Mouse (Mus musculus) testis, postnatal 14 days (tissue): ENCODE data around the gene Pex26.

Experiments used
- DNase-seq: peaks from one replicate; pipeline ENCODE4 v3.0.0; 2021; ENCODE audit warnings: low spot score

The Pex26 gene

DNA sequence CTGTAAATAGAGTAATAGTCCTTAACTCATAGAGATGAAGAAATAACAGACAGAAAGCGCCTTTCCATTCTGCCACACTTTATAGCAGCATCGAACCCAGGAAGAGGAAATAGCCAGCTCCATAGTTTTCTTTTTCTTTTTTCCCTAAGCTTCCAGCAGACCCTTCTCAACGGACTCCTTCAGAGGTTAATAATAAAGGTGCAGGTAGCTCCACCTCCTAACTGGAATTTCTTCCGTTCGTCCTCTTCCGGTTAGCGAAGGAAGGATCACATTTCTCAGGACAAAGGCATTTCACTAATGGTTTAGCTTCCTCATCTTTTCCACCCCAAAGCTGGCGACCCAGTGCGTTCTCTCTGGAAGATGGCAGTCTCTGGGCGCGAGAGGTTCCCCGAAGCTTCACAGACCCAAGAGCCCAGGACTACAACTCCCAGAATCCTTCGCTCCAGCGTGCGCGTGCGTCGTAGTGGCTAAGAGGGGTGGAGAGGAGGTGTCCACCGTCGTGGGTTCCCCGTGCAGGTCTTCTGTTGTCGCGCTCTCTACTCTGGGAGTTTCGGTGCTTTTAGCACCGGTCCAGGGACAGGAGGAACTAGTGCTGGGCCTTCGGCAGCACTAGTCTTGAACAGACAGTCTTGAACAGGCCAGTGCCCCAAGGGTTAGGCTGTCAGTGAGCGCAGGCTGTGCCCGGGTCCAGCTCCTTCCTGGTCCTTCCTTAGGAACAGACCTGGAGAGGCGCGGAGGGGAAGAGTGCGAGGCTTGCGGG is at the start of gene Pex26:
Gene Pex26 (plus strand): TSS at position 254 of the 760 bp plus-strand sequence.
- peak; percentile 92 for DNase-seq

DNA sequence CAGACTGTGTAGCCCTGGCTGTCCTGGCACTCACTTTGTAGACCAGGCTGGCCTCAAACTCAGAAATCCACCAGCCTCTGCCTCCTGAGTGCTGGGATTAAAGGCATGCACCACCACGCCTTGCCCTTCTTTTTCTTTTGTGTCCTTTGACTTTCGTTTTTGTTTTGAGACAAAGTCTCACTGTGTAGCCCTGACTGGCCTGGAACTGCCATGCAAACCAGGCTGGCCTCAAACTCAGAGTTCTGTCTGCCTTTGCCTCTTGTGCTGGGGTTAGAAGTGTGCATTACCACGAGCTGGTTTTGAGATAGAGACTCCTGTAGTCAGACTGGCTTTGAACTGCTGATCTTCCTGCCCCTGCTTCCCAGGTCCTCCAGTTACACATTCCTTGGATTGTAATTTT is 49.2 kb upstream of the Pex26 start:
- DNase-seq: no peak

DNA sequence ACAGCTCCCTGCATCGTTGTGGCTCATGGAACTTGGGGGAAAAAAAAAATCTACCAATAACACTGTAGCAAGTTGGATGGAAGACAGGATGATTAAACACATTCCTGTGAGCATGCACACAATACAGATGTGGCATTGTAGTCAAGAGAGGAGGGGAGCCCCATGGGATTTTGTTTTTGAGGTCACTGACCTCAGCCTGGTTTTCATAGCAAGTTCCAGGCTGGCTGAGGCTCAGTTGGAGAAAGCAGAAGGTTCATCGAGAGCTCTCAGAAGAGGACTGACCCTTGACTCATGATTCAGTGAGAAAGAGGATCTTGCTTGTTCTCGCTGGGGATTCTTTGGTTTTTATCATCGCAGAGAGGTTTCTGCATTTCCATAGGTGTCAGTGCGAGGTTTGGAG is 48.6 kb upstream of the Pex26 start:
- no peak for DNase-seq

DNA sequence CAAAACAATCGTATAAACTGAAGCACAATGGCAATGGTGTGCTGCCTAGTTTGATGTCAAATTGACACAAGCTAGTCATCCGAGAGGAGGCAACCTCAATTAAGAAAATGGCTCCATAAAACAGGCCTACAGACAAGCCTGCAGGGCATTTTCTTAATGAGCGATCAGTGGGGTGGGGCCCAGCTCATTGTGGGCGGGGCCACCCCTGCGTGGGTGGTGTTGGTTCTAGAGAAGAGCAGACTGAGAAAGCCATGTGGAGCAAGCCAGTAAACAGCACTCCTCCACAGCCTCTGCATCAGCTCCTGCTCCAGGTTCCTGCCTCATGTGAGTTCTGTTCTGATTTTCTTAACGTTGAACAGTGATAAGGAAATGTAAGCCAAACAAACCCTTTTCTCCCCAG is 46.2 kb upstream of the Pex26 start:
- DNase-seq: no peak

DNA sequence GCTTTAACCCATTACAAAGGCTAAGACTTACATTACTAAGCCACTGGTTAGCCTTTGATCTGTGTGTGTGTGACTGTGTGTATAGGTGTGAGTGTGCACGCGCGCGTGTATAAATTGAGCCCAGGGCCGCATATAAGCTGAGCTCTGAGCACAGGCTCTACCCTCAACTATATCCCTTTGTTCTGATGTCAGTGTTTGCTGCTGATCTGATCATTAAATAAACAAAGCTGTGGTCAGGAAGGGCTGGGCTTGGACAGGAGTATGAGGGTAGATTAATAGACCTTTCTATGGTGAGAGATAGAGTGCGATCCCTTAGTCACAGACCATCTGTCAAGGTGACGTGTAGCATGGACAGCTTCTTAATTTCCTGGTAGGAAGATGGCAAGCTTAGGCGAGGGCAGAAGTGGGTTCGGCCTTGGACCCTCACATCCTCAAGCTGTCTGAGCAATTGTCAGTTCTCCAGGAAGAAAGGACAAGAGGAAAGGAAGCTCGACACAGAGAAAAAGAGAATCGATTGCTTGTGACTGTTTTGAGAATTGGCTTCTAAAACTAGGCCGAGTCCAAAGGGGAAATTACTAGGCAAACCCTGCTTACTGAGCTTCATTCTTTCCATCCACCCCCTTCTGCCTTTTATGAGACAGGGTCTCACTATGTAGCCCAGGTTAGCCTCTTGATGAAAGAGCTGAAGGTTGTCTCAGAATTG is 45.0 kb upstream of the Pex26 start:
- no peak for DNase-seq

DNA sequence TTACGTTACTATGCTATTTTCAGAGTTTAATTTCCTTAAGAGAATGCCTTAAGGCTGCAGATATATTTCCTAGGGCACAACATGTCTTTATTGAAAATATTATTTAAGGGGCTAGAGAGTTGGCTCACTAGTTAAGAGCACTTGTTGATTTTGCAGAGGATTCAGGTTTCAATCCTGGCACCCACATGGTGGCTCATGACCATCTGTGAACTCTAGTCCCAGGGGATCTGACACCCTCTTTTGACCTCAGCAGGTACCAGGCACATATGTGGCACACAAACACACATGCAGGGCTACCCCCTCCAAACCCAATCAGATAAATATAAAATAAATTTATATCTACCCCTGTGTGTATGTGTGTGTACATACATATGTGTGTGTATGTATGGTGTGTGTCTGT is 44.2 kb upstream of the Pex26 start:
- DNase-seq: no peak

DNA sequence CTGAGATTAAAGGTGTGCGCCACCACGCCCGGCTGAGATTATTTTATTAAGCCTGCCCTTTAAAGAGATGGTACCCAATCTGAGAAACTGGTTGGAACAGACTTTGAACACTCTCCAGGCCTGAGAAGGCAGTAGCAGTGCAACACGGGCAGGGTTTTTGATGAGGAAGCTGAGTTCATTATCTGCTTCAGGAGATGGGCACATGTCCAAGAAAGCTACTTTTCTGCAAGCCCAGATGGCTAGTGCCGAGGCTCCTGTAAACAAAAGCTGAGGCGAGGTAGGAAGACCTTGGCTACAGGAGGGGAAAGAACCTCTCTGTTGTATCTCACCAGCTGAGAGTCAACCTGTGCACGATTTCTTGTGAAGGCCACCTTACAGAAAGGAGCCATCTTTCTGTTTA is 41.2 kb upstream of the Pex26 start:
- DNase-seq: no peak

DNA sequence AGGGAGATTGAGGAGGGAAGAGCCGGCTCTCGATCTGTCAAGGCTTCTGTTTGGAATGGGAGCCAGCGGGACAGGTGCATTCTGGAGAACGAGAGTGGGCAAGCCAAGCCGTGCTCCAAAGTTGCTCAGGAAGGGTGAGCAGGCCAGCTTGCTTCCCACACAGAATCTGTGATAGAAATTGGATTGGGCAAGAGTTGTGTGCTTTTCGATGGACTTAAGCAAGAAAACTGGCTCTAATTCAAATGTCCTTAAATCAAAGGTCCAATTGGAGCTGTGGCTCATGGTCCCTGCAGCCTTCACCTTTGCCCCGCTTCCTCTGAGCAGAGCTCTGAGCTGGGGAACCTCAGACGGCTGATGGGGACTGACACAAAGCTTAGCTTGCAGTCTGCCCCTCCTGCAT is 40.0 kb upstream of the Pex26 start:
- no peak for DNase-seq

DNA sequence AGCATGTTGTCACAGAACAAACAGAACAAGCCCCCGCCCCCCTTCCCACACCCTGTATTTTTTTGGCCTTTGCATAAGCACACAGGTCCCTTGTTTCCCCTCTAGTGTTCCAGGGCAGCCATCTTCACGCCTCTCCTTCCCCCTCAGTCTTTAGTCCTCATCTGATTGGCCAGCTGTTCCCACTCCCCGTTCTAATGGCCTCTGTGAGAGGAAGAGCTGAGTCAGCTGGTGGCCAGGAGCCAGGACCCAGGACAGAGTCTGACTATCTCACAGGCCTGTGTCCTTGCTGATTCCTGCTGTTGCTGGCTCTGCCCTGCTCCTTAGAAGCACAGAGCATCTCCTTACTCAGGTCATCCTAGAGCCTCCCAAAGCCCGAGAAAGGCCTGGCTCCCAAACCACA is 39.4 kb upstream of the Pex26 start:
- DNase-seq: peak; percentile 84

DNA sequence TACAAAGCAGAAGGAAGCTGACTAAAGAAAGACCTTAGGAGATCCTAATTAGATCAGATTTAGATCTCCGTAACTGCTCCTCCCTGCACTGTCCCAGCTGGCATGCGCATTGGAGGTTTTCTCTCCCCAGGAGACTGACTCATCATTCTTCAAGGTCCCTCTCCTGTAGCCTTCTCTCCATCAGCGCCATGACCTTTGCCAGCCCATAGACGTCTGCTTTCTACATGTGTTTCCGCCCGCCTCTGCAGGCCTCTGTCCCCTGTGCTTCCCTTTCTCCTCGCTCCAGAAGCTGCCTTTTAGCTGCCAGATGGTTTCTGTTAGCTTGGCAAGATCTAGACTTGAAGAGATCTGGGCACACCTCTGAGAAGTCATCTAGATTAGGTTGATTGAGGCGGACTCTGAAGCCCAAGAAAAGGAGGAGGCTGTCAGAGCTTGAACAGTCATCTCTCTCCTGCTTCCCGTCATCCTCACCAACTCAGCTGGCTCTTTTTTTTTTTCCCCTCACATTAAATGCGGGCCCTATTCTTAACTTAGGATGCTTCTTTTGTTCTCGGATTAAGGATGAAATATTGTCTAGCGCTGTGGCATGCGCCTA is 38.4 kb upstream of the Pex26 start:
- no peak for DNase-seq

DNA sequence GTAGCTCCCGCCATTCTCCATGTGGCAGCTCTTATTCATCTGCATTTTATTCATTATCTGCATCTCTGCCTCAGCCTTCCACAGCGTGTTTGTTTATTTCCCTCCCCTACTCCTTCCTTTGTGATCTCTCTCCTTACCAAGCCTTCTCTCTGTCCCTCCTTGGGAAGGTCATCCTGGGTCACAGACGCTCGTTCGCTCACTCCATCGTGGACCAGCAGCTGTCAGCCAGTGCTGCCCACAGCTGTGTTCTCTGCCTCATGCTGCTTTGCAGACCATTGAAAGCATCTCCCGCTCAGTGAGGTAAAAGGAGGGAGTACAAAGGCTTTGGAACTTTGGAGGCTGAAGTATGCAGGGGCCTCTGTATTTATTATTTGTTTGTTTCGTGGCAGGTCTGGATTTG is 37.6 kb upstream of the Pex26 start:
- no peak for DNase-seq

DNA sequence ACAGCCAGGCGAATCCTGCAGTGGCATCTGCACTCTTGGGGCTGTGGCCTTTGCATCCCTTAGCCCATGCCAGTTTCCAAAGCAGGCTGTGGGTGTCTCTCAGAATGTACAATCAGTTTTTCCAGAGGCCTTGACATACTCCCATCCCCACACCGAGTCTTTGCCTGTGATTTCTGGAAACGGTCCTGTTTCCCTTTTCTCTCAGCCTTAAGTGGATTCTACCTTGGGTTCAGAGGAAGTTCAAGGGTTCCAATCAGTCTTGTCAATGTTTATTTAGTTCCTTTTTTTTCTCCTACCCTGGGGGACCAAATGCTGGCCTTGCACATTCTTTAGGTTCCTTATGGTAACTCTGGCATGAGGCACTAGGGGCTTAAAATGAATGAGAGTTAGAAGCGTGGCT is 36.7 kb upstream of the Pex26 start:
- DNase-seq: no peak

DNA sequence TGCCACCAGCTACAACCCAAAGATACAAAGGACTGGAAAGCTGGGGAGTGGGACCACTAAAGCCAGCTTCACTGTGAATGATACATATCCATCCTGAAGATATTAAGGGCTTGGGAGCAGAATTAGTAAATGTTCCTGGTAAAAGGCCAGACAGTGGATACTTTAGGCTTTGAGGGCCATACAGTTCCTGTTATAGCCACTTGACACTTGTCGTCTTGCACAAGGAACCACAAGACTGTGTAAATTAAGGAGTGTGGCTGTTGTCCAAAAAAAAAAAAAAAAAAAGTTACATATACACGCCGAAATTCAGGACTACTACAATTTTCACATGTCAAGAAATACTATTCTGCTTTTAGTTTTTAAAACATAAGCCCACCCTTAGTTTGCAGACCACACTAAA is 35.1 kb upstream of the Pex26 start:
- no peak for DNase-seq

DNA sequence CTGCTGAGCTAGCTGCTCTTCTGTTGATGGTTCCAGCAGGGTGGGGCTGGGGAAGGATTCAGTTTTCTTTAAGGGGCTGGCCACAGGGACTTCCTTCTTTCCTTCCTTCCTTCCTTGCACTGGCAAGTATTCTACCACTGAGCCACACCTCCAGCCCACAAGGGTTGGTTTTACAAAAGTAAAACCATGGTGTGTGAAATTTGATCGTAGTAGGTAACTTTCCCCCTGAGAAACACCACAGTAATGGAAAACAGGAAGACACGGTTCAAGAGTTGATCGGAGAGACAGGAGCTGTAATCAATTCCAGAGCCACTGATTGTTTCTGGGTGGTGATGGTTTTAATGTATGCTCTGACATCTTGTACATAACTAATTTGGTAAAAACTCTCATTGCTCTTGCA is 34.0 kb upstream of the Pex26 start:
- DNase-seq: no peak

DNA sequence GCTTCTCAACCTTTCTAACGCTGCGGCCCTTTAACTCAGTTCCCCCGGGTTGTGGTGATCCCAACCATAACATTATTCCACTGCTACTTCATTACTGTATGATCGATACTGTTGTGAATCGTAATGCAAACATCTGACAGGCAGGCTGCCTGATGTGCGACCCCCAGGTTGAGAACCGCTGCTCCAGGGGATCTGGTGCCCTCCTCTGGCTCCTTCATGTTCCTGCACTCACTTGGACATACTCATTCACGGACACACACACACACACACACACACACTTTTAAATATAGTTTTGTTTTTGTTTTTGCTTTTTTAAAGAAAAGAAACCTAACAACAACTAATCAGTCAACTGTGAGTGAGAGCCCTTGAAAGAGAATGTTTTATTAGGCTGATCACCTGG is 33.3 kb upstream of the Pex26 start:
- no peak for DNase-seq

DNA sequence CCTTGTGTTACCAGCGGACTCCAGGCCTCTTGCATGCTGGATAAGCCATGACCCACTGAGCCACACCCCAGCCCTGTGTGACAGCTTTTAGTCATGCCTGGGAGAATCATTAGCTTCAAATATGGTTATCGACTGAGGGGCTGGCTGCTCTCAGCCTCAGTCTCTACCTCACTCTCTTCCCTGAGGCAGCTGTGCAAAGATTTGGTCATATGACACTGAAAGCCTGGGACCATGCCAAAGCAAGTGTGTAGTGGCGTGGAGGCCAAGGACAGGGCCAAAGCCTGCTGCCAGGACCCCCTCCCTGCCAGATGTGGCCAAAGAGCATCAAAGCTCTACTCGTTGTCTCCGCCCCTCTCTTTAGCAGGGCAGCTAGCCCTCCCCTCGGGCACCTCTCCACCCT is 31.7 kb upstream of the Pex26 start:
- DNase-seq: peak; percentile 75

DNA sequence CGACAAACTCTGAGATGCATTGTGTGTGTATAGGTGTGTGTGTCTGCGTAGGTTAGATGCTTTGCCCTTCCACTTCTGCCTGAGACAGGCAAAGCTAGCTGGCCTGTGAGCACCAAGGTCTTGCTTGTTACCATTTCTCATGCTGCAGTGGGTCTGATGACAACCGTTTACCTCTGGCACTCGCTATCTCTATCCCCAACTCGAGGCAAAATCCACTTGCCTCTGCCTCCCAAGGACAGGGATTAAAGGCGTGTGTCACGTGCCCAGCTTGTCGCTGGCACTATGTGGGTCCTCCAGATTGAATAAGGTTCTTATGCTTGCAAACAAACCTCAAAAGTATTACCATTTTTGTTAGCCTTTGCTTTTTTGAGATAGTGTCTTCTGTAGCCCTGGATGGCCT is 30.3 kb upstream of the Pex26 start:
- DNase-seq: no peak

DNA sequence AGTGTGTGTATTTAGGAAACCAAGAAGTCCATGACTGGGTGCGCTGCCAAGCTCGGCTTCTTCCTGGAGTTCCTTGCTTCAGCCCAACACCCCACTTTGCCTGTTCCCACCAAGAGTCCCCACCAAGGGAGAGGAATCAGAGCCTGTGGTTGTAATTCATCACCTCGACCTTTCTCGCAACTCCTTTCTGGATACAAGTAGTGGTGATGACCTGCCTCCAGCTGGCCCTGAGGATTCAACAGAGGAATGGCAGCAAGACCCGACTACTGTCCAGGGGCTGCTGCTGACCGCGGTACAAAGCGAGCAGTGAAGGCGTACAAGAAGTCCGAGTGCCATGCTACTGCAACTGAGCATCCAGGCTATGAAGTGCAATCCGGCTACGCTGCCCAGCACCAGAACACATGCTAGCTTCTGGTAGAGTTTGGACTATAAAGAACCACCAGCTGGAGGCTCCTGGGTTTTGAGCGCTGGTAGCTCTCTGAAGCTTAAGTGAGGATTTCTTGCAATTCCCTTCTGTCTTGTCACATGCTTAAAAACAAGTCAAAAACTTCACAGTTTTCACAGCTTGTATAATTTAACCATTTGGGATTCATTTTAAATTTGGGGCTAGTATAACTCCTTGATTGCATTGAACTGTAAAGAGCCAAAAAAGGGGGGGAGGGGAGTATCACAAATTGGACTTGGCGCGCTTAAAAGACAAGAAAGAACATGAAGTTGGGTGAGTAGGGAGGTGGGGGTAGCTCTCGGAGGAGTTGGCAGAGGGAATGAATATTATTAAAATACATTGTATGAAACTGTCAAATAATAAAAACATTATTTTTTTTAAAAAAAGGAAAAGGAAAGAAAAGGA is 28.8 kb upstream of the Pex26 start:
- DNase-seq: no peak

DNA sequence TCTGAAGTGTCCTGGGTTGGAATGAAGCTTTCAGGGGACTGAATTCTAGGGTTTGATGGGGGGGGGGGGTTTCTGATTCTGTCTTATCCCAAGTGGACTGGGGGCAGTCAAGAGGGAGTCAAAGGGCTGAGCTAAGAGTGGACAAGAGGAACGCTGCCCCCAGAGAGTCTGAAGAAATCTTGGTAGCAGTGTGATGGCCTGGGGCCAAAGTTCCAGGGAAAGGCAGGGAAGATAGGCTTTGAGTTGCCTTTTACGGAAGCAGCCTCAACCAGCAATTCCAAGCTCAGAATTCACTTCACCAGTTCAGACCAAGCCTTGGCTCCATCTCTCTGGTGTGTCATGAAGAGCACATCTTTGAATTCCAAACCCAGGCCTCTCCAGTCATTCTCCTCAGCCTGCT is 27.4 kb upstream of the Pex26 start:
- DNase-seq: peak; percentile 50

DNA sequence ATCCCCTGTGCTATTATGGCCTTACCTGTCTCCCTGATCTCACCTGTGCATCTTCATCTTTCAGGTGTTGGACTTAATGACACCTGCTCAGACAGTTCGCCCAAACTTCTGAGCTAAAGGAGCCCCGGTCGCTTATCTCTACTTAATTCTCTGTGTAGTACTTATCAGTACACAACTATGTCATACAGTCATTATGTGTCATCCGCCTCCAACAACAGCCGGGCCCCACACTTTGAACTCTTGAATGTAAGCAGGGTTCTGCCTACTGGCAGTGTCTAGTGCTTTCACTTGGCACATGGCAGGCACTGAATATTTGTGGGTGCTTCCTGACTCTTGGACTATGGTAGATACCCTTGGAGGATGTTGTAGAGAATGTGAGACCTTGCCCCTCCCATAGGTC is 23.9 kb upstream of the Pex26 start:
- DNase-seq: no peak

DNA sequence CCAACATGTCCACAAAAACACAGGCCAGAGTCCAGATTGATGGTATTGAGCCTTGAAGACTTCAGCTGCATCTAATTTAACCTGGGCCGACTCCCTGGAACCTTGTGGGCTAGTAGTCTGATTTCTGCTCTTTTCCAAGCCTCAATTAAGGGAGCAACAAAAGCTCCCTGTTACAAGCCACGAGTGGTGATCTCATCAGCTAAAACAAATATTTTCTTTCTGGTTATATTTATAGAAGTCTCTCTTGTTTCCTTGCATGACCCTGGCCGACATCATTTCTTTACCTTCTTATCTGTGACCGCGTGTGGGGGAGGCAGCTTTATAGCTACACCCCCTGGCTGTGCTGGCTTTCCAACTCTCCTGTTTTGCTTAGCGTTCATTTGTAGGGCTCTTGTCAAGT is 23.3 kb upstream of the Pex26 start:
- no peak for DNase-seq

DNA sequence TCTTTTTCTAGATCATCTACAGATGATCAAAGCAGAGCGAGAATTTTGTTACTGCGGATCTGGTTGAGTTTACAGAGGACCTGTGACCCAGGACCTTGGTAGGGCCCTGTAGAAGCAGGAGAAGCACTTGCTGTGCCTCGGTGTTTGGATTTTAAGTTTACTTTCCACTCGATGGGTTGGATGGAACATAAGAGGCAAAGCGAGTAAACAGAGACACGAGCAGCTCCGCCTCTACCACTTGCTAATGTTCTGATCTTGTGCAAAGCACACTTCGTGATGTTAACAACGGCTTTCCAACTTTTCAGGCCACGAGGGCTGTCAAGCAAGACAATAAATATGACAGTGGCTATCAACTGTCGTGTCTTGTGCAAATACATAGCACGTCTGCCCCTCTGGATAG is 20.9 kb upstream of the Pex26 start:
- DNase-seq: no peak

DNA sequence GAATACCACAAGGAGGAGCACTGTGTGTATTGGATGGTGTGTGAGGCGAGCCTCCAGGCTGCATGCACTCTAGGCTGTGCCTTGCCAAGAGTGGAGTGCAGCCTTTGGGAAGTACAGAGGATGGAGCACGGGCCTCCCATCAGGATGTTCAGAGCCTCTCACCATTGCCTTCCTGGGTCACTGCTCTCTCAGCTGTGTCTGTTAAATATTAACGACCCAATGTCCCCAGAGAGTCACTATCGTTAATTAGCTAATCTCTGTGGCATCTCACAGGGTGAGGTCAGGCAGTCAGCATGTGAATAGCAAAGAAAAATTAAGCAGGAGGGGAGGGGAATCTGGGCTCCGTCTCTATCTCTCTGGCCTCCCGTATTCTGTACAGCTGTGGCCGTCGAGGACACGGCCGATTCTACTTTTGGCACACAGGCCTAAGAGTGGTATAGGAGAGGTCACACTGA is 17.3 kb upstream of the Pex26 start:
- DNase-seq: no peak
